Comparison of ENCODE assay signal across 8 mouse cellular contexts in genomic region chr7:45870282-45871058, GRCm38 (mm10). TPM values are rescaled to one million over a fixed set of nuclear protein-coding genes. Genes with fewer than 3 reads are reported as not detected.
DNase-seq lines count a peak whose midpoint lies in the region; ATAC-seq and TF ChIP-seq lines count a peak whose summit lies in the region.

No protein-coding gene starts in this region.

- DNase-seq in layer of hippocampus, postnatal 10 days (ENCODE audit: low spot score in 2 of 2), result peak; percentile 44 to 46
- no peak for DNase-seq in layer of hippocampus, adult 9-10 months (ENCODE audit: low spot score)
- DNase-seq in brain, adult 2 months (ENCODE audit: low read depth, low spot score), result peak; percentile 23
- DNase-seq in forebrain, postnatal 0 days, result peak; percentile 35
- peak; percentile 46 for DNase-seq in midbrain, embryonic 10.5 days (ENCODE audit: low spot score)
- no peak for DNase-seq in layer of hippocampus, postnatal 36 days
- DNase-seq in lung, adult 2 months, result no peak
- no peak for DNase-seq in ovary, adult 18-20 months (ENCODE audit: low spot score)

- H3K27ac ChIP-seq in forebrain, postnatal 0 days (ENCODE audit: low read depth, low read length), result no peak overlapping the region
- H3K27ac ChIP-seq in midbrain, embryonic 10.5 days (replicated peaks), result peak overlapping the region; percentile 58

- TF ChIP-seq POLR2A in lung, adult 2 months (IDR thresholded peaks at IDR 0.05; ENCODE audit: borderline replicate concordance, extremely low read depth, low read depth, low read length), result no peak

- H3K9ac ChIP-seq in forebrain, postnatal 0 days, result peak overlapping the region; percentile 61

- peak overlapping the region; percentile 39 for H3K4me3 ChIP-seq in forebrain, postnatal 0 days (ENCODE audit: low read depth, low read length)
- peak overlapping the region; percentile 49 for H3K4me3 ChIP-seq in midbrain, embryonic 10.5 days
- H3K4me3 ChIP-seq in lung, adult 2 months (replicated peaks; ENCODE audit: extremely low read depth, low read depth, low read length), result no peak overlapping the region

- WGBS in forebrain, postnatal 0 days, result under 1% methylated on average over 30 of the region's 30 CpGs
- 1% methylated on average over 30 of the region's 30 CpGs for WGBS in midbrain, embryonic 10.5 days
- 3% methylated on average over 30 of the region's 30 CpGs for WGBS in lung, adult 2 months

- no peak for TF ChIP-seq CTCF in forebrain, postnatal 0 days (IDR thresholded peaks at IDR 0.05; ENCODE audit: low read depth)
- no peak for TF ChIP-seq CTCF in lung, adult 2 months (IDR thresholded peaks at IDR 0.05; ENCODE audit: insufficient read depth, low read length)

- no peaks in the 10 kb centered on the region; the same call in 1 of the 2 replicates for H3K27me3 ChIP-seq in forebrain, postnatal 0 days (ENCODE audit: insufficient read depth, low read length)
- H3K27me3 ChIP-seq in midbrain, embryonic 10.5 days (ENCODE audit: low read depth, poor library complexity, severe bottlenecking), result peaks cover 69% of the 10 kb centered on the region

- H3K9me3 ChIP-seq in forebrain, postnatal 0 days (ENCODE audit: low read length), result no peaks in the 10 kb centered on the region
- no peaks in the 10 kb centered on the region for H3K9me3 ChIP-seq in midbrain, embryonic 10.5 days (replicated peaks)

- peak overlapping the region; percentile 85 for H3K4me2 ChIP-seq in forebrain, postnatal 0 days (ENCODE audit: low read depth)

- ATAC-seq in forebrain, postnatal 0 days, result no peak; the same call in 1 of the 2 replicates

- peaks cover 9% of the 10 kb centered on the region for H3K36me3 ChIP-seq in forebrain, postnatal 0 days (ENCODE audit: insufficient read depth)
- peaks cover 16% of the 10 kb centered on the region for H3K36me3 ChIP-seq in midbrain, embryonic 10.5 days

- peaks cover 30% of the 10 kb centered on the region for H3K4me1 ChIP-seq in forebrain, postnatal 0 days (ENCODE audit: insufficient read depth)
- peaks cover 72% of the 10 kb centered on the region for H3K4me1 ChIP-seq in midbrain, embryonic 10.5 days
- H3K4me1 ChIP-seq in lung, adult 2 months (ENCODE audit: control insufficient read depth, insufficient read depth, low read length), result peaks cover 13% of the 10 kb centered on the region; the same call in 1 of the 2 replicates

RNA-seq across cellular contexts. Expression of gene Kdelr1, which starts 2.1 kb away (rescaled TPM):
- 10 to 100 TPM; 85.4 to 99.2 TPM for total RNA-seq in layer of hippocampus, postnatal 10 days (2021)
- total RNA-seq in forebrain, postnatal 0 days (2014; rRNA removed), result 129 TPM in 2 replicates
- polyA plus RNA-seq in forebrain, postnatal 0 days (2015; fragmentation: Nextera tagmentation; extraction: Ambion mirVana), result 45.8 and 49.6 TPM in 2 replicates
- polyA plus RNA-seq in midbrain, embryonic 10.5 days (2016; fragmentation: Nextera tagmentation; extraction: Ambion mirVana), result 36.1 and 39.0 TPM in 2 replicates
- total RNA-seq in layer of hippocampus, postnatal 36 days (2021), result 10 to 100 TPM; 72.4 to 74.2 TPM
- polyA plus RNA-seq in lung, adult 2 months (2012; rRNA removed), result 178 and 208 TPM in 2 replicates

RNA-seq across cellular contexts. Expression of gene Grin2d, which starts 7.7 kb away (rescaled TPM):
- total RNA-seq in layer of hippocampus, postnatal 10 days (2021), result 10 to 100 TPM; 32.1 to 33.4 TPM
- total RNA-seq in forebrain, postnatal 0 days (2014; rRNA removed), result 9.0 and 12.9 TPM in 2 replicates
- 1.9 and 3.4 TPM in 2 replicates for polyA plus RNA-seq in forebrain, postnatal 0 days (2015; fragmentation: Nextera tagmentation; extraction: Ambion mirVana)
- 0.16 and 0.34 TPM in 2 replicates for polyA plus RNA-seq in midbrain, embryonic 10.5 days (2016; fragmentation: Nextera tagmentation; extraction: Ambion mirVana)
- total RNA-seq in layer of hippocampus, postnatal 36 days (2021), result 10 to 100 TPM; 10.9 to 11.4 TPM
- 2.5 and 3.5 TPM in 2 replicates for polyA plus RNA-seq in lung, adult 2 months (2012; rRNA removed)

RNA-seq across cellular contexts. Expression of gene Syngr4, which starts 26.0 kb away (rescaled TPM):
- total RNA-seq in layer of hippocampus, postnatal 10 days (2021), result under 1 TPM in 1 of 2 experiments, not detected in 1; 0.40 TPM
- 0.31 TPM in 1 of 2 replicates, not detected in the other for total RNA-seq in forebrain, postnatal 0 days (2014; rRNA removed)
- 0.40 TPM in 2 replicates for polyA plus RNA-seq in forebrain, postnatal 0 days (2015; fragmentation: Nextera tagmentation; extraction: Ambion mirVana)
- 1.5 and 1.7 TPM in 2 replicates for polyA plus RNA-seq in midbrain, embryonic 10.5 days (2016; fragmentation: Nextera tagmentation; extraction: Ambion mirVana)
- total RNA-seq in layer of hippocampus, postnatal 36 days (2021), result not detected
- not detected in 2 replicates for polyA plus RNA-seq in lung, adult 2 months (2012; rRNA removed)

RNA-seq across cellular contexts. Expression of gene Tmem143, which starts 26.3 kb away (rescaled TPM):
- 10 to 100 TPM; 23.9 TPM for total RNA-seq in layer of hippocampus, postnatal 10 days (2021)
- total RNA-seq in forebrain, postnatal 0 days (2014; rRNA removed), result 22.1 and 29.7 TPM in 2 replicates
- polyA plus RNA-seq in forebrain, postnatal 0 days (2015; fragmentation: Nextera tagmentation; extraction: Ambion mirVana), result 4.9 and 5.7 TPM in 2 replicates
- polyA plus RNA-seq in midbrain, embryonic 10.5 days (2016; fragmentation: Nextera tagmentation; extraction: Ambion mirVana), result 4.4 and 5.1 TPM in 2 replicates
- total RNA-seq in layer of hippocampus, postnatal 36 days (2021), result 10 to 100 TPM; 20.8 to 25.9 TPM
- 35.5 and 41.9 TPM in 2 replicates for polyA plus RNA-seq in lung, adult 2 months (2012; rRNA removed)

RNA-seq across cellular contexts. Expression of gene Grwd1, which starts 39.7 kb away (rescaled TPM):
- 10 to 100 TPM; 27.0 to 27.3 TPM for total RNA-seq in layer of hippocampus, postnatal 10 days (2021)
- 39.3 and 41.8 TPM in 2 replicates for total RNA-seq in forebrain, postnatal 0 days (2014; rRNA removed)
- 55.9 and 60.7 TPM in 2 replicates for polyA plus RNA-seq in forebrain, postnatal 0 days (2015; fragmentation: Nextera tagmentation; extraction: Ambion mirVana)
- 95.8 and 119 TPM in 2 replicates for polyA plus RNA-seq in midbrain, embryonic 10.5 days (2016; fragmentation: Nextera tagmentation; extraction: Ambion mirVana)
- total RNA-seq in layer of hippocampus, postnatal 36 days (2021), result 10 to 100 TPM; 19.9 to 22.6 TPM
- 7.9 and 11.8 TPM in 2 replicates for polyA plus RNA-seq in lung, adult 2 months (2012; rRNA removed)

Comparison
In these comparisons a context has a peak if more than half of its experiments do, and no peak if none do; other contexts are left out.
1. DNase-seq: peak in layer of hippocampus, postnatal 10 days (2 of 2), brain, adult 2 months (single experiment), forebrain, postnatal 0 days (single experiment) and midbrain, embryonic 10.5 days (single experiment); none in layer of hippocampus, adult 9-10 months (single experiment), layer of hippocampus, postnatal 36 days (0 of 2), lung, adult 2 months (single experiment) and ovary, adult 18-20 months (single experiment).